Mouse (Mus musculus) megakaryocyte-erythroid progenitor cell, adult 5-6 weeks (primary cell): ENCODE data around the gene Zfp277. TPM values are rescaled to one million over a fixed set of nuclear protein-coding genes. Genes with fewer than 3 reads are reported as not detected.
A peak's percentile ranks its signal among the peaks of the same experiment; 100 is the strongest.

Source experiments
- ATAC-seq: replicated peaks from 2 replicates; pipeline ENCODE4 v1.8.0; 2016; ENCODE audit warnings: mild to moderate bottlenecking, inconsistent platforms; ENCODE audit not compliant: severe bottlenecking, poor library complexity, low FRiP score, low TSS enrichment
- total RNA-seq, 2 experiments: library from RNA; stranded (forward) in 1 of 2; stranded (reverse) in 1 of 2; fragments of 200-1000, 215-1000 nt in 1 of 2; fragments of >200 nt in 1 of 2; fragmentation: Nextera tagmentation in 1 of 2; gene quantifications; 2 replicates each; pipeline ENCODE4 v1.2.3; 2014 to 2017

Gene Zfp277
- total RNA-seq, 2 experiments from 2014 or later = 16.7 to 25.5 TPM

DNA sequence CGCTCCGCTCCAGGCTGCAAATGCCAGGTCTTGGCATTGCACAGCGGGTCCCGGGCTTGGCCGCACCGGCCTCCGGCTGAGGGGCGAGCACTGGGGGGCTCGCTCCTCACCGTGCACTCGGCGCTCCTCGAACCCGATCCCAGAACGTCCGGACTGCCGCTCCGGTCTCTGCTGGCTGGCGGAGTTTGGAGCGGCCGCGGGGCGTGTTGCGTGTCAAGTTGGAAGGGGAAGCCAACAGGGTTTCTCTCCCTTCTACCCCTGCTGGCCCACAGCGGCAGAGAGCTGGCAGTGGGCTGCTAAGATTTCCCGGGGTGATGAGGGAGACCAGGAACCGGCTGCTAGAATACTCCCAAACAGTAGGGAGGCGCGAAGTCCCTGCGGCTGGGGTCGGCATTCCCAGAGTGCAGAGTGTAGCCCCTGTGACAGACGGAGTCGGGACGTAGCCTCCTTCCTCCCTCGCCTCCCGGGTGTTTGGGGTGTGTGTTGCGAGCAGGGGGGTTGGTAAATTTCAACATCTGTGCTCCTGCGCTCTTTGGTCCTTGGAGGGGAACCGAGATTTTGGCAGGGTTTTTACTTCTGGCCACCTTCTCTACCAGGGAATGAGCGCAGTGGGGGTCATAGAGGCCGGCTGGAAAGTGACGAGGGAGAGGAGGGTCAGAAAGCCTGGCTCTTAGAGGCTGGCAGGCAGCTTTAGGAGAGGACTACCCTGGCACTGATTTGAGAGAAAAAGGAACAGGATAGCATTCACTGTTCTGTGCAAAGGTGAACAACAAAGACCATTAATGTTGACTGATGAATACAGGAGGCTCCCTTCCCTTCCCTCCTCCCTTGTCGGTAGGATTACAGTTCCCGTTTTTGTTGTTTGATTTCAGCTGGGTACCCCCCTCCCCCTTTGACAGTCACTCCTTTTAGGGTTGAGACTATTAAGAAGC is 1.0 kb upstream of the Zfp277 start:
- no peak for ATAC-seq

DNA sequence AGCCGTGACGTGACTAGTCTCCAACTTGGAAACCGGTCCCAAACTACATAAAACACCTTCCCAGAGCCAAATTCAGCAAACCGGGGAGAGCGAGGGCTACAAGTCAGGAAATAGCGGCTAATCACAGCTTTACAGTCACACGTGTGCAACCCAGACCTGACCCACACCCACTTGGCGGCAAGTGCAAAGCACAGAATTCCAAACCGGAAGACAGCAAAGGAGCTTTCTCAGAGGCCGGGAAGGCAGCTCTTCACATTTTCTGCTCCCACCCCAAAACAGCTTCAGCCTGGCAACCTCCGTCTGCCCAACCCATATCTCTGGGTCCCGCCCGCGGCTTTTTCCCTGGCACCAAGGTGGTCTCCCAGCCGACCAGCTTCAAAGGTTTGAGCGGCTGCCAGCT is 496 bp downstream of the Zfp277 start:
- ATAC-seq = peak; percentile 58

DNA sequence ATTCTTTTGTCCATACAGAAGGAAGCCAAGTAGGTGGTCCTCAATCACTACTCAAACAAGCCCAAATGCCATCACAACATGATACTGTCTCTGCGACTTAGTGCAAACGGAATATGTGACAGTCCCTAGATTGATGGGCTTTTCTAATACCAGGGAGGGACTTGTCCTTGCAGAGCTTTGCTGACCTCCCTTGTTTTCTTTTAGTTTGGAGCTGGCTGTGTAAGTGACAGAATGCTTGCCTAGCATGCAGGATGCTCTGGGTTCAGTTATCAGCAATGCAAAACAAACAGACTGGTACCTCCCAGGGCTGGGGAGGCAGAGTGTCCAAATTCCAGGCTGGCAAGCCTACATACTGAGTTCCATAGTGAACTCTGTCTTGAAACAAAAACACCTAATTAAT is 7.7 kb downstream of the Zfp277 start:
- no peak for ATAC-seq

DNA sequence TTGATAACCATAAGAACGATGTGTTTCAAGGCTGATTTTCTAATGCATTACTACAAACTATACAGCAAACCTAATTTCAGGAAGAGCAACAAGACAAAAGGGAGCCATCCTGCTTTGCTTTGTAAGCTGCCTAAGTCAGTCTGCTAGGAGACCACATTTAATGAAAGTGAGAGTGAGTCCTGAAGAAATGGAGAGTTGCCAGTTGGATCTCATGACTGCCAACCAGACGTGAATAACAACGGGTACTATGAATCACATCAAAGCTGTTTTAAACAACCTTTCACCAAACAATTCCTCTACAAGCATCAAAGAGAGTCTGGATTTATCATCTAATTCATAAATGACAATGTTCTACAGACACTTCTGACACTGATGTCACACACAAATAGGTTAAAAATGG is 11.6 kb downstream of the Zfp277 start:
- ATAC-seq = no peak

DNA sequence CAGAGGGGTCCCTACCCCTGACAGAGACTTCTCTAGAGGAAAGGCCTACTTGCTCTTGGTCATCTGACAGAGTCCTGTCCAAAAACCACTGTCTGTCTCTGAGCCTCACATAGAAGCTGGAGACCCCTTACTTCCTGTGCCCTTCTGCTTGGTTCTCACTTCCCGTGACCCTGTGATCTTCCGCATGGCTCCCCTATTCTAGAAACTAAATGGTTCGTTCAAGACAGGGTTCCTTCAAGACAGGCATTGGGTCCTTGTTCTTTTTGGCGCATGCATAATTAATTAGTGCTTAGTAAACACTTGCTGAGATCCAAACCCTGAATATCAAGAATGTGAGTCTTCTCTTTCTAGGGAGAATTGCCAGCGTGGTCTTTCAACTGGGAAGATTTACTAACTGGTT is 14.6 kb downstream of the Zfp277 start:
- ATAC-seq = no peak

DNA sequence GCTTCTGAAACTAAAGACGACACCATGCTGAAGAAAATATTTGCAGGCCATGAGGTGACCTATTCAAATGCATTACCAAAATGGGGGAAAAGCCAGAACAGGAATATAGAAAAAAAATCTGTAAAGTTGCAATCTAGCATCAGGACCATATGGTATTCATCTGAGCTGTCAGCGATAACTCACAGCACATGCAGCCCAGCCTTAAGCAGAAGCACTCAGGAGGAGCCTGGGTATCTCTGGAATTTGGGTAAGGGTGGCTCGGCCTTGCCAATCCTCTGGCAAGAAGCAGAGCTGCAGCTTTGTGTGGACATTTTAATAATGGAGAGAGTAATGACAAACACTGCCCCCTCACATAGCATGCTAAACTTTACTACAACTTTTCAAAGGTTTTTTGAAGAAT is 15.7 kb downstream of the Zfp277 start:
- ATAC-seq = no peak

DNA sequence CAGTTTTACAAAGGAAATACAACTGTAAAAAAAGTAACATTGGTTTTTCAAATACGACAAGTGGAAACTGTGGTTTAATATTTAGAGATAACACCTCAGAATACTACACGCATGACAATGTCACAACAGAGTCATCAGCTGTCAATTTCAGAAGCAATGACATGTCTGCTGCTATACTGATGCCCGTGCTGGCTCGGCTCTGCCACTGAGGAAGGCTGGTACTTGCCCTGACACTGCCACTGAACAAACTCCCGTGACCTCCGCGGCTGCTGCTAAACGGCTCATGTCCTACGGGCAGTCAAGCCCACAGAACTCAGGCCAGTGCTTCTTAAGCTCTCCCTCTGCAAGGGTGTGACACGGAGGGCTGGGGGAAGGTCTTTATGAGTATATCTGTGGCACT is 18.1 kb downstream of the Zfp277 start:
- ATAC-seq = 0 out of 2 replicates have a peak, but pooled peaks have one; percentile 47

DNA sequence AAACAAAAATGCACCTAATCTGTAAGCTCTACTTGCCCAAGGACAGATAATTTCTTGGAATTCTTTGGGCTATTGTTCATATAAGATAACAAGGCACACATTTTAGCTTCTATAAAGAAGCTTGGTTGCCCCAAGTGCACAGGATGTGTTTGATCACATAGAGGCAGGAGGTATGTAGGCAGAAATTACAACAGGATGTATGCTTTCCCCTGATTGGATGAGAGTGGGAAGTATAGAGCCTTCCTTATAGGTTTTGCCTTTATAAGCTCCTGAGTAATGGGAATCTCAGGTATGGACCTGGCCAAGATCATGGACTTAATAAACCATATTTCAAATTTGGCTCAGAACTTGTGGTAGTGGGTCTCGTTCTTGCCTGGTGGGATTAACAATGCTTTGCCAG is 20.7 kb downstream of the Zfp277 start:
- no peak for ATAC-seq

DNA sequence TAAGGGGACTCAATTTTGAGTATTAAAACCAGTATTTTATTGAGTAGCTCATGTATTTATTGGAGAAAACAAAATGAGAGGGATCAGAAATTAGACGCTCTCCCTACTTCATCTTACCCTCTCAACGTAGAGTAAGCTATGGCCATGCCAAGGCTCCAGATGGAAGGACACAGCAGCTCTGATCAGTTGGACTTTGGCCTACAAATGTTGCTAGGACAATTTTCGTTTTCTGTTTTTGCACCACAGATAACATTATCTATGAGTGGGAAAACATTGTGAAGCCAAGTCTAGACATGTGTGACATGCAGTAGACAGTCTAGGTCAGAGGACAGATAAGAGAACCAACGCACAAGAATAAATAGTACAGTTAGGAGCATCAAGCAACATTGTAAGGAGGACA is 28.4 kb downstream of the Zfp277 start:
- ATAC-seq = peak; percentile 44; the same call in 1 of the 2 replicates

DNA sequence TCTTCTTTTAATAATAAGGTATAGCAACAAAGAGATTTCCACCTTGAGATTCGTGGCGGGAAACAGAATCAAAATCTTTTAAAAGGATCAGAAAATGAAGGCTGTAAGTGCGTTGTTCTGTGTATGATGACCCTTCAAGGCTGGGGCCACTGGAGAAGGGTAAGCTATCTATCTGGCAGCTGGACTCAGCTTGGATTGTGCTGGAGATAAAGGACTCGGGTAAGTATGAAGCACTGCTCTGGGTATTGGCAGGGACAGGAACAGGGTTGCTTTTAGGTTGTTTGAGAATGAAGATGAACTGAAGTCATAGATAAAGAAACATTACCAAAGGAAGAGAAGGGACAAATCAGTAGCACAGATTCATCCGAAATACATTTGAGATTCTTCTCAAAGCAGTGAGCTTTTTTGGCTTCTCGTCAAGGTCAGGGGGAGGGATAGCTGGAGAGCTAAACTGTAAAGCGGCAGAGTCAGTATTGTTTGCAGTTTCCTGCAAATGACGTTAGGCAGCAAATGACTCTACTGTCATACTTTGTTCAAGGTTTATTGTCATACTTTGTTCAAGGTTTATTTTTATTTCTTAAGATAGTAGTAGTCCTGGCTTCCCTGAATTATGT is 30.3 kb downstream of the Zfp277 start:
- no peak for ATAC-seq

DNA sequence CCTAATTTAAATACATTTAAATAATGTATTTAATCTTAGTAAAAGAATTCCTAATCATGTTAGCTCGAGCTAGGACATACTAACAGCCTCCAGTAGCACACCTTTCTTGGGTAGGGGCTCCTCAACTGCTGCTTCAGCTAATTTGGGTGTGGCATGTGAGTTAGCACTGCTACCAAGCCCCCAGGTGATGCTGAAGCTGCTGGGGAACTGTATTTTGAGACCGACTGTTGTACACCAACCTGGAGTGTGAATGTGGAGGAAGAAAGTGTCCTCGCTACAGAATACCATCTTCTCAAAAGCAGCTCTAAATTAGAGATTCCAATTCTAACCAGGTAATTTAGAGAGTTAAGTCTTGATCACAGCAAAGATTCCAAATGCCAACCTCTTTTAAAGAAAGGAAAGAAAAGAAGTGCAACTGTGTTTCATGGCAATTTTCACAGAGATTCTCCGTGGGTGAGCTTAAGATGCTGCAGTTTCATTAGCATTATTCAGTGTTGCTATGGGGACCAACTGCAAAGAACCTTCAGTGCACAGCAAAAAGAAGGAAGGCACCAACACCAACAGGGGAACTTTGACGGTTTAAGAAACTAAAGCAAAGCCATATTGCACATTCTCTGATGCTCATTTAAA is 30.9 kb downstream of the Zfp277 start:
- ATAC-seq = no peak

DNA sequence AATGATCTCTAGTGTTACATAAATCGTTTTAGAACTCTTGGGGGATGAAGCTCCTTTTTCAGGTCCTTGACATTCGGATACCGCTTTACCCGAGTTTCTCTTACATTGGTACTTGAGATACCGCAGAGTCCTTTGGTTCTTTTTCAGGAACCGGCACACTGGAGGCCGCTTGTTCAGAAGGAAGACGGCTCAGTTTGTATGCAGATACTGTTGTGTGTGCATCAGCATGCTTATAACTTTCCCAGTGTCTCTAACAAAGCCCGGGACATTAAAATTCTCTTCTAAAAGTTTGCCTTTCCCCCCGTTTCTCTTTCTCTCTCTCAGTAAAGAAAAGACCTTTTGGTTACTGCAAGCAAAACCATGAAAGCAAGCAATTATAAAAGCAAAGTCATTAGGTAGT is 45.9 kb downstream of the Zfp277 start:
- ATAC-seq = no peak

DNA sequence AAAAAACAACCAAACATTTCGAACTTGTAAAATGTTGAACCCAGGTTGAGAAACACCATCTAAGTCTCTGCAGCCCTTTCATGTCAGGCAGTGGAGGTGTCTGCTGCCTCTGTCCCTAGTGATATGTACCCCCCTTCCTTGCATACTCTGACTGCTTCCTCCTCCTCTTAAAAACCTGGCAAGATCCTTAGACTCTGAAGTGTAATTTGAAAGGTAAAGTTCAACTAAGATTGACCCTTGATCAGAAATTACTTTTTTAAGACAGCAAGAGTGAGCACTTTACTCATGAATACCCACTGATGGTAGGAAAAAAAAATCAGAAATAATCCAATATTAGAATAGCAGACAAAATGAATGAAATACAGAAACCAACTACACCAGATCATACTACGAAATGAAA is 46.3 kb downstream of the Zfp277 start:
- ATAC-seq = no peak

DNA sequence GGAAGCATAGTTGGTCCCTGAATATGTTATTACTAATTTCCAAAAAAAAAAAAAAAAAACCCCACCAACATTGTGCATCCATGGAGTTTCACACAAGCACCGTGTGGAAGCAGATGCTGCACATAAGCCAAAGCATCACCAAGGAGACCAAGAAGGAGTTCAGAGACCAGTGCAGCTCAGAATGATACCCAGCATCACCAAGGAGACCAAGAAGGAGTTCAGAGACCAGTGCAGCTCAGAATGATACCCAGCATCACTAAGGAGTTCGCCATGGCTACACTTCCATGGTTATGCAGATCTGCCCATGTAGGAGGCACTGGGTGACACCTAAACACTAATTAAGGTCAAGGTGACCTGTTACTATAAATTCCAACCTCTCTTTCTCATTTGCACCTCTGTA is 46.8 kb downstream of the Zfp277 start:
- ATAC-seq = no peak

DNA sequence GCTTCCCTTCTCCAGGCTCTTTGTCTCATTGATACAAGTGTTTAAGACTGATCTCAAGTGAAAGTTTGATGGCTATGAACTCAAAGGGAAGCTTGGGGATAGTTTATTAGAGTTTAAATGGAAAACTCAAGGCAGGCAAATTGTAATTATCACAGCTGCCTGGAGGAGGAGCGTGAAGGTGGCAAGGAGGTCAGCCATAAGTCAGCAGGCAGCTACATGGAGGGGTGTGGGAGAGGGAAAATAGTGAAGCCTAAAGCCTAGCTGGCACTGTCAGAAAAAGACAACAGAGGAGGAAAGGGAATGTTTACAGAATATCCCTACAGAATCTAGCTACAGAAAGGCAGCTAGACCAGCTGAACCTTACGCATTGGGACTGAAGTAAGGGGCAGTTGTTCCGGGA is 52.8 kb downstream of the Zfp277 start:
- ATAC-seq = no peak

DNA sequence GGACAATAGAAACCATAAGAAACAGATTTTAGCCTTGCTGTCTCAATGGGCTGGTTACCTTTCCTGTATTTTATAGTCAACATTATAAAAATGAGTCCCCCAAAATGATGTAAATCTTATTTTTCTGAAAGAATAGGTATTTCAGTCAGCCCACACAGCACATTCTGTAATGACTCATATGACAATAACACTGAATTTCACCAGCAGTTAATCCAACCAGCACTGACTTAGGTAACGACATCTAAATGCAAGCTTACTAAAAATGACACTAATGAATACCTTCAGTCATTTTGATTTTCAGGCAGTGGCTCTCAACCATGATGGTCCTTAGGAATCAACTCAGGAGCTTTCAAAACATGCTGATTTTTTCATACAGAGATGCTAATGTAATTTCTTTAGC is 54.4 kb downstream of the Zfp277 start:
- ATAC-seq = no peak

DNA sequence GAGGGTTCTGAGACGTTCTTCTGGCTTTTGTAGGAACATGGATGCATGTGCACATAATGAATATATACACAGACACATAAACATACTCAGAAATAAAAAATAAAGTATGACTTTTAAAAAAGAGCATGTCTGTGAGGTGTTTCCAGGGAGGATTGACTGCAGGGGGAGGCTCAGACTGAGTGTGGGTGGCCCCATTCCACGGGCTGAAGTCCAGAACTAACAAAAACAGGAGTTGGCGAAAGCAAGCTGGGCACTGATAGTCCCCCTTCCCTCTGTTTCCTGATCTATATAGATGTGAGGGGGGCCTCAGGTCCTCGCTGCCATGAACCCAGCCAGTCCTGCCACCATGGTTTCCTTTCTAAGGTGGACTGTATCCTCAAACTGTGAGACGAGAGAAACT is 57.9 kb downstream of the Zfp277 start:
- no peak for ATAC-seq

DNA sequence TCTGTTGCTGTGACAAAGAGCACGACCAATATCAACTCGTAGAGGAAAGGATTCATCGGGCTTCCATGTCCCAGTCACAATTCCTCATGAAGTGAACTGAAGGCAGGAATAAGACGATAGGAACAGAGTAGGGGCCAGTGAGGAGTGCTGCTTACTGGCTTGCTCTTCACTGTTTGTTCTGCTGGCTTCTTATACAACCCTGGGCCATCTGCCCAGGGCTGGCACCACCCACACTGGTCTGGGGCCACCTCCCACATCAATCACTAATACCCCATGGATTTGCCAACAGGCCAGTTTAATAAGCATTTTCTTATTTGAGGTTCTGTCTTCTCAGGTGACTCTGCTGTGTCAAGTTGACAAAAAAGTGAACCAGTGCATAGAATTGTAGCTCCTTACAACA is 60.4 kb downstream of the Zfp277 start:
- ATAC-seq = no peak

DNA sequence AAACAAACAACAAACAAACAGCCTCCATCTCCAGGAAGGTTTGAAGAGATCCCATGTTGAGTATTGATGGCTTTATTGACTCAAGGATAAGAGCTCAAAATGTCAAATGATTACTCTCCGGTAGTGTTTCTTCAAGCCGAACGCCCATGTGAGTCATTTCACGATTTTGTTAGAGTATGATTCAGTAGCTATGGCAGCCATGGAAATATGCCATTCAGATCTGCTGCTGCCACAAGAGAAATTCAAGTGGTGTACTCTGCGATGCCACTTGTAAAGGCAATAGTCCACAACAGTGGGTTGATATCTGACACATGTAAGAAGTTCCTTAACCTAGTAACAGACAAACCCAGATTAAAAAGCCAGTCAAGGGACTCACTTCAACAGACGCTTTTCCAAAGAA is 62.0 kb downstream of the Zfp277 start:
- ATAC-seq = no peak

DNA sequence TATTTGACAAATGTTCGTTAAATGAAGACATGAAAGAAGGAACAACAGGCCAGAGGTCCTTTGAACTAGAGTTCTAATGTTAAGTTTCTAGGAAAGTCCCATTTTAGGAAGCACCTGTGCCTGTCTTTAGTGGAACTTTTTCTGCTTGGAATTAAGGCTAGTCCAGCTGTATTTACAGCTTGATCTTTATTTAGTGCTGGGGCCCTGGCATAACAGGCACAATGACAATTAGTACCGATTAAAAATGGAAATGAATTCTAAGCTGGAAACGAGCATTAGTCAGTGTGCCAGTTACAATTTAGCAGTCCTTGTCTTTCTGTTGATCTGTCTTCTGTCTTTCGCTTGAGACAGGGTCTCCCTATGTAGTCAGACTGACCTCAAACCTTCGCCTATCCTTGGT is 63.2 kb downstream of the Zfp277 start:
- no peak for ATAC-seq

DNA sequence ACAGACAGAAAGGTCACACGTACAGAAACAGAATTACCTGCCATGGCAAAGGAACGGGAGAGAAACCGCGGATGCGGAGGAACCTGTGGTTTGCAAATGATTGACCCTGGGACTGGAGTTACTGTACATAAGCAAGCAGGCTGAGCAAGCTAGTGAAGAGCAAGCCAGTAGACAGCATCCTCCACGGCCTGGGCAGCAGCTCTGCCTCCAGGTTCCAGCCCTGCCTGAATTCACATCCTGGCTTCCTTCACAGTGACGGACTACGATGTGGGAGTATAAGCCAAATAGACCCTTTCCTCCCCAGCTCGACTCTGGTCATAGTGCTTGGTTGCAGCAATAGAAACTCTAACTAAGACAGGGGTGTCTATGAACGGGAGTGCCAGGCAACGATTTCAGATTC is 63.9 kb downstream of the Zfp277 start:
- 0 out of 2 replicates have a peak, but pooled peaks have one; percentile 19 for ATAC-seq
